Mouse (Mus musculus): ENCODE data around the gene Cacna1c. TPM values are rescaled to one million over a fixed set of nuclear protein-coding genes. Genes with fewer than 3 reads are reported as not detected.

Gene Cacna1c
- polyA plus RNA-seq, 1 experiment from 2014 or later = 9.8 TPM

DNA sequence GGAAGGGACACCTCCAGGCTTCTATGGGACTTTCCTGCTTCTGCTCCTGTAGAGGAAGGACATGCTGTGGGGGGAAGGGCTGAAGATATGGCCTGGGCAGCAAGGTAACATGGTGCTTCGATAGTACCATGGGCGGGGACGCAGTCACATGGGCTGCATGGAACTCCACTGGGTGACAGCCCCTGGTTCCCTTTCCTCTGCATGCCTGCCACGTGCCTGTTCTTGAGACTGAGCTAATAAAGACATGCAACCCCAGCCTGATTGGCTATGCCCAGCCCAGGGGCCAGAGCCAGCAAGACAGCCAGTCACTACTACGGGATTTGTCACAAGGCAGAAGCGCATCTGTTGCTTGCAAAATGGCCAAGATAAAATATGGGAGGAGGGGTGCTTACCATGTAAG is 459.1 kb downstream of the Cacna1c start:
- Histone ChIP-seq H3K36me3 (ENCODE audit: control insufficient read depth, insufficient read depth, low read length) (no peaks in the 10 kb centered on the region), H3K9me3 (ENCODE audit: control insufficient read depth, low read depth, low read length) (no peaks in the 10 kb centered on the region), H3K4me2 (replicated peaks; ENCODE audit: low read depth, low read length) (no peak overlapping the region), H3K4me3 (ENCODE audit: low read depth, low read length) (no peak overlapping the region), H3K27me3 (ENCODE audit: control insufficient read depth, insufficient read depth, low read length) (no peaks in the 10 kb centered on the region), H3K27ac (ENCODE audit: low read length) (no peak overlapping the region), H3K9ac (replicated peaks; ENCODE audit: low read depth, low read length) (no peak overlapping the region), H3K4me1 (ENCODE audit: control insufficient read depth, insufficient read depth, low read length) (no peaks in the 10 kb centered on the region)
- 0 out of 2 replicates have a peak, but pooled peaks have one; percentile 33 for ATAC-seq (ENCODE audit: insufficient number of reproducible peaks, insufficient read depth, low FRiP score, low read depth)
- WGBS = 73% methylated on average over 6 of the region's 6 CpGs

DNA sequence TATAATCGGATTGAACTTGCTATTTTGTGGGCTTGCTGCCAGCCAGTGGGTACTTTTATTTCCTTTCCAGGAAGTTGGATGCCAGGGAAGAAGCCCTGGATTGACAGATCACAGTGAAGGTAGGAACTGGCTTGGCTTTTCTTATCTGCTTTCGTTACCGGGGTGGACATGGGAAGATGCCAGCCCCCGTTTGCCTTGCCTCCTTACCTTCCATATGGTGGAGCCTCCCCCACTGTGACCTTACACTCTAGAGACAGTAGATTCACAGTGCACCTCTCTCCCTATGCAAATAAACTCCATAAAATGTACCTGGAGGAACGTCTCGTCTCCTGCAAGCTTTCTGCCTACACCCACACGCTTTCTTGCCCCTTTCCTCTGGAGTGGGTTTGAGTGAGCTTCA is 459.7 kb downstream of the Cacna1c start:
- H3K27ac ChIP-seq (ENCODE audit: low read length) = no peak overlapping the region
- H3K9ac ChIP-seq (replicated peaks; ENCODE audit: low read depth, low read length) = no peak overlapping the region
- H3K9me3 ChIP-seq (ENCODE audit: control insufficient read depth, low read depth, low read length) = no peaks in the 10 kb centered on the region
- H3K4me1 ChIP-seq (ENCODE audit: control insufficient read depth, insufficient read depth, low read length) = no peaks in the 10 kb centered on the region
- H3K4me3 ChIP-seq (ENCODE audit: low read depth, low read length) = no peak overlapping the region
- H3K36me3 ChIP-seq (ENCODE audit: control insufficient read depth, insufficient read depth, low read length) = no peaks in the 10 kb centered on the region
- no peak overlapping the region for H3K4me2 ChIP-seq (replicated peaks; ENCODE audit: low read depth, low read length)
- no peaks in the 10 kb centered on the region for H3K27me3 ChIP-seq (ENCODE audit: control insufficient read depth, insufficient read depth, low read length)
- 71% methylated on average over 7 of the region's 7 CpGs for WGBS
- no peak for ATAC-seq (ENCODE audit: insufficient number of reproducible peaks, insufficient read depth, low FRiP score, low read depth)

DNA sequence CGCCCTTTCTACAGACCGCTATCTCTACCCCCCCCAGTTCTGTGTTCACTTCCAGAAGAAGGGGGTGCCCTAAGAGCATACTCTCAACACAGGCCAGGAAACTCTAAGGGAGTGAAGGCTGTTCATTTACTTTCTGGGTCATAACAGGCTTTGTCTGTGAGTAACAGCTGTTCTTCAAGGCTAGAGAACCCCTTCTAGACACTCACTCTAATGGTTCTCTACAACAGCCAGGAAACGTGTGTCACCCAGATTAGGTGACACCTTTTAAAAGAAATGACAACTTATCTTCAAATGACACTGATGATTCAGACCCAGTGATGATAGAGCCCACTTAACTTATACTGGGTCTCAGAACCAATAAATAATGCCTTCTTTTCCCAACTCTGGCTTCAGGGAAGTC is 461.1 kb downstream of the Cacna1c start:
- ATAC-seq (ENCODE audit: insufficient number of reproducible peaks, insufficient read depth, low FRiP score, low read depth) = no peak

GRCm38 (mm10) chr6:118731937-118732336 is 464.3 kb downstream of the Cacna1c start:
- Histone ChIP-seq H3K9me3 (ENCODE audit: control insufficient read depth, low read depth, low read length) (no peaks in the 10 kb centered on the region), H3K4me2 (replicated peaks; ENCODE audit: low read depth, low read length) (no peak overlapping the region), H3K4me1 (ENCODE audit: control insufficient read depth, insufficient read depth, low read length) (no peaks in the 10 kb centered on the region), H3K27me3 (ENCODE audit: control insufficient read depth, insufficient read depth, low read length) (no peaks in the 10 kb centered on the region), H3K36me3 (ENCODE audit: control insufficient read depth, insufficient read depth, low read length) (no peaks in the 10 kb centered on the region), H3K4me3 (ENCODE audit: low read depth, low read length) (no peak overlapping the region), H3K9ac (replicated peaks; ENCODE audit: low read depth, low read length) (no peak overlapping the region), H3K27ac (ENCODE audit: low read length) (no peak overlapping the region)
- 95% methylated on average over 3 of the region's 3 CpGs for WGBS
- ATAC-seq (ENCODE audit: insufficient number of reproducible peaks, insufficient read depth, low FRiP score, low read depth) = no peak

More for the DNA sequence above, 461.1 kb downstream of the Cacna1c start:
- Histone ChIP-seq H3K4me1 (ENCODE audit: control insufficient read depth, insufficient read depth, low read length) (no peaks in the 10 kb centered on the region), H3K9ac (replicated peaks; ENCODE audit: low read depth, low read length) (no peak overlapping the region), H3K9me3 (ENCODE audit: control insufficient read depth, low read depth, low read length) (no peaks in the 10 kb centered on the region), H3K27me3 (ENCODE audit: control insufficient read depth, insufficient read depth, low read length) (no peaks in the 10 kb centered on the region), H3K27ac (ENCODE audit: low read length) (no peak overlapping the region), H3K4me3 (ENCODE audit: low read depth, low read length) (no peak overlapping the region), H3K4me2 (replicated peaks; ENCODE audit: low read depth, low read length) (no peak overlapping the region), H3K36me3 (ENCODE audit: control insufficient read depth, insufficient read depth, low read length) (no peaks in the 10 kb centered on the region)
- 82% methylated on average over 3 of the region's 3 CpGs for WGBS

DNA sequence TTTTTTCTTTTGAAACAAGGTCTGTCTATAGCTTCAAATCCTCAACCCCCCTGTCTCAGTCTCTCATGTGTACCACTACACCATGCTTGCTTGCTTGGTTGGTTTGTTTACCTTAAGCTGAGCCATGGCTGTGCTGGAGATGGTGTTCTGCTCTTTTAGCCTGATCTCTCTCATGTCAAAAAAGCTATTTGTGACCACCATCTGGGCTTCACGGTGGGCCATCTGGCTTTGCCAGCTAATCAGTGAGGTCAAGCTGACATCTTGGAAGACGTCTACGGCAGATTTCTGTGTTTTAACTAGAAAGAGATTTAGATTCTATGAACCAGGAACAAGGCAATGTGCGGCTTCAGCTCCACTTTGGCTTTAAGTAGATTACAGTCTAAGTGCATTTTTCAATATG is 471.3 kb downstream of the Cacna1c start:
- H3K36me3 ChIP-seq (ENCODE audit: control insufficient read depth, insufficient read depth, low read length) = no peaks in the 10 kb centered on the region
- no peak overlapping the region for H3K4me3 ChIP-seq (ENCODE audit: low read depth, low read length)
- H3K9me3 ChIP-seq (ENCODE audit: control insufficient read depth, low read depth, low read length) = no peaks in the 10 kb centered on the region
- no peak overlapping the region for H3K9ac ChIP-seq (replicated peaks; ENCODE audit: low read depth, low read length)
- no peak overlapping the region for H3K4me2 ChIP-seq (replicated peaks; ENCODE audit: low read depth, low read length)
- 51% methylated on average over 4 of the region's 4 CpGs for WGBS
- no peaks in the 10 kb centered on the region for H3K4me1 ChIP-seq (ENCODE audit: control insufficient read depth, insufficient read depth, low read length)
- no peak overlapping the region for H3K27ac ChIP-seq (ENCODE audit: low read length)
- ATAC-seq (ENCODE audit: insufficient number of reproducible peaks, insufficient read depth, low FRiP score, low read depth) = no peak
- H3K27me3 ChIP-seq (ENCODE audit: control insufficient read depth, insufficient read depth, low read length) = no peaks in the 10 kb centered on the region

GRCm38 (mm10) chr6:118724388-118724787 is 471.8 kb downstream of the Cacna1c start:
- no peaks in the 10 kb centered on the region for H3K9me3 ChIP-seq (ENCODE audit: control insufficient read depth, low read depth, low read length)
- H3K4me3 ChIP-seq (ENCODE audit: low read depth, low read length) = no peak overlapping the region
- no peak overlapping the region for H3K27ac ChIP-seq (ENCODE audit: low read length)
- WGBS = 74% methylated on average over 6 of the region's 6 CpGs
- no peaks in the 10 kb centered on the region for H3K4me1 ChIP-seq (ENCODE audit: control insufficient read depth, insufficient read depth, low read length)
- no peaks in the 10 kb centered on the region for H3K27me3 ChIP-seq (ENCODE audit: control insufficient read depth, insufficient read depth, low read length)
- no peak overlapping the region for H3K4me2 ChIP-seq (replicated peaks; ENCODE audit: low read depth, low read length)
- H3K9ac ChIP-seq (replicated peaks; ENCODE audit: low read depth, low read length) = no peak overlapping the region
- no peaks in the 10 kb centered on the region for H3K36me3 ChIP-seq (ENCODE audit: control insufficient read depth, insufficient read depth, low read length)
- no peak for ATAC-seq (ENCODE audit: insufficient number of reproducible peaks, insufficient read depth, low FRiP score, low read depth)

- H3K4me1 ChIP-seq (ENCODE audit: control insufficient read depth, insufficient read depth, low read length) = no peaks in the 10 kb centered on the region
- H3K9me3 ChIP-seq (ENCODE audit: control insufficient read depth, low read depth, low read length) = no peaks in the 10 kb centered on the region
- H3K27me3 ChIP-seq (ENCODE audit: control insufficient read depth, insufficient read depth, low read length) = no peaks in the 10 kb centered on the region
- H3K4me3 ChIP-seq (ENCODE audit: low read depth, low read length) = no peak overlapping the region
- no peak for ATAC-seq (ENCODE audit: insufficient number of reproducible peaks, insufficient read depth, low FRiP score, low read depth)
- H3K36me3 ChIP-seq (ENCODE audit: control insufficient read depth, insufficient read depth, low read length) = no peaks in the 10 kb centered on the region
- WGBS = 50% methylated on average over 6 of the region's 6 CpGs
- H3K9ac ChIP-seq (replicated peaks; ENCODE audit: low read depth, low read length) = no peak overlapping the region
- H3K4me2 ChIP-seq (replicated peaks; ENCODE audit: low read depth, low read length) = no peak overlapping the region
- no peak overlapping the region for H3K27ac ChIP-seq (ENCODE audit: low read length)
These were observed 473.9 kb downstream of the Cacna1c start for GRCm38 (mm10) chr6:118722336-118722735.

- WGBS = 86% methylated on average over 1 of the region's 1 CpGs
- Histone ChIP-seq H3K36me3 (ENCODE audit: control insufficient read depth, insufficient read depth, low read length) (no peaks in the 10 kb centered on the region), H3K9ac (replicated peaks; ENCODE audit: low read depth, low read length) (no peak overlapping the region), H3K9me3 (ENCODE audit: control insufficient read depth, low read depth, low read length) (no peaks in the 10 kb centered on the region), H3K4me3 (ENCODE audit: low read depth, low read length) (no peak overlapping the region), H3K27ac (ENCODE audit: low read length) (no peak overlapping the region), H3K27me3 (ENCODE audit: control insufficient read depth, insufficient read depth, low read length) (no peaks in the 10 kb centered on the region), H3K4me2 (replicated peaks; ENCODE audit: low read depth, low read length) (no peak overlapping the region), H3K4me1 (ENCODE audit: control insufficient read depth, insufficient read depth, low read length) (no peaks in the 10 kb centered on the region)
- no peak for ATAC-seq (ENCODE audit: insufficient number of reproducible peaks, insufficient read depth, low FRiP score, low read depth)
These were observed 476.7 kb downstream of the Cacna1c start for GRCm38 (mm10) chr6:118719486-118719885.

DNA sequence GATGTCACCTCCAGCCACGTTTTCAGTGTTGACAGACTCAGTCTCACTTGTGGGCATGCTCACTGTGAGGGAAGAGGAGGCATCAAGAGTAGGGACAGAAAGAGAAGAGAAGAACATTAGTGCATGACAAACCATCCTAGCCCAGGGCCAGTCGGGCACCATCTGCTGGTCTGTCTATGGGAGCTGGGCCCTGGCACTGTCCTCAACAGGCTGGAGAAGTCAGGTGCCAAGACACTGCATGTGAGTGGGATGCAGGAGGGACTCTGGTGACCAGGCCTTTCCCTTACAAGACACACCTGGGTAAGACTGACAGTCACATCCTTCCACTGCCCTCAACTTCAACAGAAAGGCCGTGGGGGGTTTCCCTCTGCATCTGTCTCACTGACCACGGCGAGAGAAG is 482.9 kb downstream of the Cacna1c start:
- Histone ChIP-seq H3K4me1 (ENCODE audit: control insufficient read depth, insufficient read depth, low read length) (no peaks in the 10 kb centered on the region), H3K27me3 (ENCODE audit: control insufficient read depth, insufficient read depth, low read length) (no peaks in the 10 kb centered on the region), H3K4me2 (replicated peaks; ENCODE audit: low read depth, low read length) (no peak overlapping the region), H3K9me3 (ENCODE audit: control insufficient read depth, low read depth, low read length) (no peaks in the 10 kb centered on the region), H3K27ac (ENCODE audit: low read length) (no peak overlapping the region), H3K9ac (replicated peaks; ENCODE audit: low read depth, low read length) (no peak overlapping the region), H3K36me3 (ENCODE audit: control insufficient read depth, insufficient read depth, low read length) (no peaks in the 10 kb centered on the region), H3K4me3 (ENCODE audit: low read depth, low read length) (no peak overlapping the region)
- 88% methylated on average over 5 of the region's 5 CpGs for WGBS
- no peak for ATAC-seq (ENCODE audit: insufficient number of reproducible peaks, insufficient read depth, low FRiP score, low read depth)

Measured in stomach, embryonic 14.5 days (tissue).